Mouse (Mus musculus) liver, adult 2 months (tissue): ENCODE results near the gene Unc45a.

Experiments
- CTCF ChIP-seq: fragments of 200-500 bp; IDR thresholded peaks from 2 replicates; pipeline ENCODE4 v1.5.1; 2011; ENCODE audit warnings: low read depth, low read length, control low read depth
- POLR2A ChIP-seq: fragments of 200-500 bp; IDR thresholded peaks from 2 replicates; pipeline ENCODE4 v1.6.1; 2011; ENCODE audit warnings: low read length, control low read depth; ENCODE audit not compliant: insufficient read depth; ENCODE audit errors: extremely low read depth

DNA sequence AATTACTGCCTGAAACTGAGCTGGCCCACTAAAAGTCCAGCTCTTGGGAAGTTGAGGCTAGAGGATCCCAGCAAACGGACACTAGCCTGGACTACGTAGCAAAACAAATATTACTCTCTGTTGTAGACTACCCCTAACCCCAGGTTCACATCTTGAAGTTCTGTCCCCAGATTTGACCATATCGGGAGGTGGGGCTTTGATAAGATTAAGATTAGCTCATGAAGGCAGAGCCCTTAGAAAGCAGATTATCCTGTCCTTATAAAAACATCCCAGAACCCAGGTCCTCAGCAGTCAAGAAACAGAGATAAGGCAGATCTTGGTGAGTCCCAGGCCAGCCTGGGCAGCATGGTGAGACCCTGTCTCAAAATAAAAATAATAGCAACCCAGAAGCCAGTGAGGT, 31.4 kb upstream of the Unc45a start:
- TF ChIP-seq POLR2A (no peak), CTCF (no peak)
